Mouse (Mus musculus): ENCODE measurements around the gene Ipo13. TPM values are rescaled to one million over a fixed set of nuclear protein-coding genes. Genes with fewer than 3 reads are reported as not detected.

Ipo13 gene
- polyA plus RNA-seq, 1 experiment from 2014 or later: 51.9 TPM

DNA sequence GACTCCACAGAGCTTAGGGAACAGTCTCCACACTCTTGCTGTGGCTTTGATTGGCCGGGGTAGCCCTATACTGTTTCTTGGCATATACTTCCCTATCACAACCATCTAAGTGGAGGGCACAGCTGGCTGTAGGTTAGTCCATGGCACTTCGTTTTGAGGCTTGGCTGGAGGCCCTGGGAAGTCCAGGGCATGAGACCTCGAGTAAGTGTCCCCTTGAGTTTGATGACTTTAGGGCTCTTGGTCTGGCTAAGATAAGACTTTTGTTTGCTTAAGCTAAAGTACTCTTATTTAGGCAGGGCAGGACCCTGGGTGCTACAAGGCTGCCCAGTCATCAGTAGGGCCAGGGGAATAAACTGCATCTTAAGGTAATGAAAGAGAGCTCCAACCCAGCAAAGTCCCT lies 16.7 kb downstream of the Ipo13 start:
- DNase-seq (ENCODE audit: low read depth, low spot score) (no peak), ATAC-seq (no peak)
- in situ Hi-C loops (cut with MboI; ENCODE audit: low pct_unique_long_range_greater_than_20kb): no loop called here
- CTCF ChIA-PET: interaction anchor here (0.8 to 1.0 kb wide), 2 partner anchors 9 to 11 kb away, joined by 3 read pairs; no protein-coding TSS in a partner anchor
- no peak for TF ChIP-seq CTCF (IDR thresholded peaks at IDR 0.05)
- POLR2A ChIA-PET: interaction anchor here (0.8 kb wide), 1 partner anchor 14 kb away, joined by 3 read pairs; no protein-coding TSS in a partner anchor
- no peaks in the 10 kb centered on the region for H3K27me3 ChIP-seq

DNA sequence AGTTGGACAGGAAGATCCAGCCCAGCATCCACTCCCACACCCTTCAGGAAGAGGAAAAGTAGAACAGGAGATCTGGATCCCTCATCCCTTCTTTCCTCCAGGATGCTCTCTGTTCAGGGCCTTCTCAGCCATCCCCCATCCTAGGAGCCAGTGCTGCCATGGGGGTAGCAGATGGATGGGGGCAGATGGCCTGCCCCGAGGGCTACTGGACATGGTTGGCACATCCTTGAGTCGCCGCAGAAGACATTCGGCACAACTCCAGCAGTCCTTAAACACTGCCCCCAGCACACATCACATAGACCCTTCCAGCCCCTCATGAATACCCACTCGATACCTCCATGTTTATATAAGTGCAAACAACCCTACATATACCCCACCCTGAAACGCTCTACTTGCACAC lies 18.8 kb downstream of the Ipo13 start:
- DNase-seq (ENCODE audit: low read depth, low spot score) (no peak), ATAC-seq (no peak)
- CTCF ChIA-PET: no interaction called here
- POLR2A ChIA-PET: no interaction called here
- TF ChIP-seq CTCF (IDR thresholded peaks at IDR 0.05): no peak
- in situ Hi-C loops (cut with MboI; ENCODE audit: low pct_unique_long_range_greater_than_20kb): no loop called here
- H3K27me3 ChIP-seq: no peaks in the 10 kb centered on the region

DNA sequence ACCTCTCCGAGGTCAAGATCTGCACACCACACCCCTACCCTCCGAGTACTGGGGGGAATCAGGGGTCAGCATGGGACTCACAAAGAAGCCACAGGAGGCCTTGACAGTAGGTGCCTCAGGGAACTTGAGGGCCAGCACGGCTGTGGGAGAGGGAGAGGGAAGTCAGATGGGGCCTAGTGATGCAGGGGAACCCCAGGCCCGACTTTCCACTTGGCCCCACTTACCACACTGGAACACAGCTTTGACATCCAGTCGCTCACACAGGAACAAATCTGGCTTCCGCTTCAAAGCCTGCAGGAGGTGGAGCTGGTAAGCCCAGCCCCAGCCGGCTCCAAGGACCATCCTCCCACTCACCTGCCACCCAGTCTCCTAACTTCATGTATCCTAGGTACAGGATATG lies 19.5 kb downstream of the Ipo13 start:
- H3K27me3 ChIP-seq: no peaks in the 10 kb centered on the region
- DNase-seq (ENCODE audit: low read depth, low spot score) (no peak), ATAC-seq (no peak)
- CTCF ChIA-PET: no interaction called here
- in situ Hi-C loops (cut with MboI; ENCODE audit: low pct_unique_long_range_greater_than_20kb): no loop called here
- POLR2A ChIA-PET: no interaction called here
- no peak for TF ChIP-seq CTCF (IDR thresholded peaks at IDR 0.05)

DNA sequence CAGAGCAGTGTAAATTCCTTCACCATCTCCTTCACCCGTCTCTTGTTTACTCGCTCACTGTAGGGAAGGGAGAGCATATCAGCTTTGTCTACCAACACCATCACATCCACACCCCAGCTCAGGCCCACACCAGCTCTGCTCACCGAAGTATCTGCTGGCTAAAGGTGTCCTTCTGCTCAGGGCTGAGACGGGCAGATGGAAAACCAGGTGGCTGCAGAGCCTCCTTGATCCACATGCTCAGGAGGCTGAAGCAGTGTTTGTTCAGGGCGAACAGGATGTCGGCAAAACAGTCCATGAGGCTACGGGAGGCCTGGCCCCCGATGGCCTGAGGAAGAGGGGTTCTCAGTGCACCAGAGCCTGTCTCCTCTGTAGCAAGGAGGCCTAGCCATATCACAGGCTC lies 20.2 kb downstream of the Ipo13 start:
- ChIA-PET CTCF (no interaction called here), POLR2A (no interaction called here)
- in situ Hi-C loops (cut with MboI; ENCODE audit: low pct_unique_long_range_greater_than_20kb): no loop called here
- ATAC-seq (no peak), DNase-seq (ENCODE audit: low read depth, low spot score) (no peak)
- TF ChIP-seq CTCF (IDR thresholded peaks at IDR 0.05): no peak
- H3K27me3 ChIP-seq: no peaks in the 10 kb centered on the region

DNA sequence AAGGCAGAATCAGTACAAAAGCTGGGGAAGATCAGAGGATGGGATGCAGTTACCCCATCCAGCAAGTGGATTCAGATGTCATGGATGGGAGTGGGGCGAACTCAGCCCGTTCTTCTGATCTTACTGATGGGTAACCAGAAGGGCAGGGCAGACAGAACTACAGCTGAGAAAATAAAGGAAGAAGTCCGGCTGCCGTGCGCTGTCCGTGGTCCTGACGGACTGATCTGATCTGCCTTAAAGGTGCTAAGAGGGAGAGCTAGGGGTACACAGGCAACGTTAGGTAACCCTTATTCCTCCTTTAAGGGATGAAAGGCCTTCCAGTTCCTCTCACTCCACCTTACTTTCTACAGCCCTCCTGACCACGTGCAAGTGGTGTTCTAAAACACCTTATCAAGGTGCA lies 21.4 kb downstream of the Ipo13 start:
- in situ Hi-C loops (cut with MboI; ENCODE audit: low pct_unique_long_range_greater_than_20kb): no loop called here
- H3K27me3 ChIP-seq: no peaks in the 10 kb centered on the region
- TF ChIP-seq CTCF (IDR thresholded peaks at IDR 0.05): no peak
- POLR2A ChIA-PET: no interaction called here
- ATAC-seq (no peak), DNase-seq (ENCODE audit: low read depth, low spot score) (no peak)
- CTCF ChIA-PET: no interaction called here

DNA sequence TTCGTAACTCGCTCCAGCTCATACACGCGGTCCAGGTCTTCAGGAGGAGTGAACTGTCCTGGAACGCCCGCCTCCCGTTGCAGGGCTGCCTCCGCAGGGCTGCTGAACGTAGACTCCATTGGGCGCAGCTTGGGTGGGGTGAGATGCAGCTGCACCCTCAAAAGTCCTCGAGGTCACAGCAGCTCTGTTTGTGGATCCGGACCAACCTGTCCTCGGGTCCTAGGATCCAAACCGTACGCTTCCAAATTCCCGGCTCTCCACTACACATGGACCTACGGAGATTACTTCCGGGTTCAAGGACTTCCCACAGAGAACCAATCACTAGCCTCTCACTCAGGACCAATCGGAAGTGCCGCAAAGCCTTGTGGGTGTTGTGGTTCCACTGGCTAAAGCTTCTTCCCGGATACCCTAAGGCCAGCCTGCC lies 23.0 kb downstream of the Ipo13 start, which contains the start of gene Dph2:
TSS of gene Dph2 (minus strand) at position 295 of the 424 bp plus-strand sequence.
- ATAC-seq: peak; percentile 65
- no peak for TF ChIP-seq CTCF (IDR thresholded peaks at IDR 0.05)

DNA sequence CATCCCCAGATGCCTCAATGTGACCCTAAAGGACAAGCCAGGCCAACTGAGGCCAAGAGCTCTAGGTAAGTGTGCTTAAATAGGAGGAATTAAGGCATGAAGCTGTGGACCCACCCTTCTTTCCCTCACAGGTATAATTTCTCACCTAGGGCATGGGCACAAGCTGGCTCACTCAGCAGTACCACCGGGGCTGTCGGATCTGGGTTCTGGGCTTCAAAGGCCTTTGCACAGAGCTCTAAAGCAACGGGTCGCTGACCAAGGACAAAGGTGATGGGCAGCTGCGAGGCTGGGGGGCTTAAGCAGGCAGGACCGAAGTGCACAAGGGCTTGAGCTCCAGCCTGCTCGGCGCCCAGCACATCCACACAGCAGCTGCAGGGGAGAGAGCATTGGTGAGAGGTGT lies 24.0 kb downstream of the Ipo13 start:
- CTCF ChIA-PET: interaction anchor here (1.0 to 2.2 kb wide), 4 partner anchors 22 to 193 kb away, joined by 3 to 9 read pairs (median 4); no protein-coding TSS in a partner anchor
- ATAC-seq (no peak), DNase-seq (ENCODE audit: low read depth, low spot score) (no peak)
- H3K27me3 ChIP-seq: no peaks in the 10 kb centered on the region
- in situ Hi-C loops (cut with MboI; ENCODE audit: low pct_unique_long_range_greater_than_20kb): no loop called here
- no peak for TF ChIP-seq CTCF (IDR thresholded peaks at IDR 0.05)
- POLR2A ChIA-PET: interaction anchor here (0.6 kb wide), 1 partner anchor 245 kb away, joined by 3 read pairs; no protein-coding TSS in a partner anchor

More for the DNA sequence above, 23.0 kb downstream of the Ipo13 start, which contains the start of gene Dph2:
- ChIA-PET CTCF (interaction anchor here (1.0 to 2.2 kb wide), 3 partner anchors 21 to 192 kb away, joined by 3 to 9 read pairs (median 4); no protein-coding TSS in a partner anchor), POLR2A (no interaction called here)
- no peaks in the 10 kb centered on the region for H3K27me3 ChIP-seq
- in situ Hi-C loops (cut with MboI; ENCODE audit: low pct_unique_long_range_greater_than_20kb): no loop called here
- peak; percentile 68 for DNase-seq (ENCODE audit: low read depth, low spot score)

DNA sequence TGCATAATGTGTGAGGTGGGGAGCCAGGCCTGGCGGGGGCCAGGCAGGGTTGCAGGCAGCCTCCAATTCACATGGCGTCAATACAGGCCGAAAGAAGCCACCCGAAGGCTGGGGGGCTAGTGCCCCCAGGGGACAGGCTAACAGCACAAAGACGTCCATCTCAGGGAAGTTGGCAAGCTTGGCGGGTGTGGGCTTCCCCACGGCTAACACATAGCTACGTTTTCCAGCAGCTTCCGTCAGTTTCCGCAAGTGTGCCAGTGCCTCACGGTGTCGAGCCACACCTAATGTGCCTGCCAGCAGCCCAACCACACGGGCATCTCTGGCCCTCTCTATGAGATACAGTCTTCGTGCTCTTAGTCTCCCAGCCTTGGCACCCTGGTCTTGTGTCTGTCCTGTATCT lies 24.8 kb downstream of the Ipo13 start:
- TF ChIP-seq CTCF (IDR thresholded peaks at IDR 0.05): no peak
- DNase-seq (ENCODE audit: low read depth, low spot score) (no peak), ATAC-seq (no peak)
- in situ Hi-C loops (cut with MboI; ENCODE audit: low pct_unique_long_range_greater_than_20kb): no loop called here
- ChIA-PET CTCF (interaction anchor here (0.9 to 2.2 kb wide), 4 partner anchors 8 to 194 kb away, joined by 3 to 9 read pairs (median 3); no protein-coding TSS in a partner anchor), POLR2A (interaction anchor here (0.6 kb wide), 1 partner anchor 245 kb away, joined by 3 read pairs; no protein-coding TSS in a partner anchor)
- no peaks in the 10 kb centered on the region for H3K27me3 ChIP-seq

DNA sequence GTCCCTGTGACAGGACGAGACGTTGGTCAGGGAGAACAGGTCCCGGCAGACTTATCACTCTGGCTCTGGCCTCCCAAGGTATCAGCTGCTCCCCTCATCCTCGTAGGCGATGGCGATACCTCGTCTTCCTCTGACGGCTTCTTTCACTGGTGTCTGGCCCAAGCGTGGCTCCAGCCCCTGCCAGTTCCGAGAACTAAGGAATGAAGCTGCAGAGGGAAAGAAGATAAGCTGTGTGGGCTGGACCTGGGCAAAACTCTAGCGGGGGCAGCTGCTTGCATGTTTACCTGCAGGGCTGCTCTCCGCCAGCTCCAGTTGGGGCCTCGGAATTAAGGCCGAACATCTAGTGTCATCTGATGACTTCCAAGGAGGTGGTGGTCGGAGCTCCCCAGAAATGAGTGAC lies 25.3 kb downstream of the Ipo13 start:
- ATAC-seq (no peak), DNase-seq (ENCODE audit: low read depth, low spot score) (no peak)
- TF ChIP-seq CTCF (IDR thresholded peaks at IDR 0.05): no peak
- POLR2A ChIA-PET: no interaction called here
- in situ Hi-C loops (cut with MboI; ENCODE audit: low pct_unique_long_range_greater_than_20kb): no loop called here
- H3K27me3 ChIP-seq: no peaks in the 10 kb centered on the region
- CTCF ChIA-PET: interaction anchor here (0.7 to 1.2 kb wide), 3 partner anchors 9 to 31 kb away, joined by 3 read pairs; no protein-coding TSS in a partner anchor

DNA sequence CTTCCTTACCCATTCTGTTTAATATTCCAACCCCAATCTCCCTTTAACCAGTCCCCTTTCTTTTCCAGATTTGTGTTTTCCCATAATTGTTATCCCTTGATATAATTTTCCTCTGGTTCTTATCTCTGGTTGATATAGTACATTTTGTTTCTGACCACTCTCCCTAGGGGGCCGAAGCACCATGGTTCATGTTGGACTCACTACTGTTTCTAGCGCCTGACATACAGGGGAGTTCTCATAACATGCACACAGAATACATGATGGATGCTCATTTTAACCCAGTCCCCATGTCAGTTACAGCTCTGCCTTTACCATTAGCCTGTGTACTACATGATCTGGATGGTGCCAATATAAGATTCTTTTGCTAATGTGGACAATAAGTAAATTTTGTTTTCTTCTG lies 26.9 kb downstream of the Ipo13 start:
- ATAC-seq: no peak
- in situ Hi-C loops (cut with MboI; ENCODE audit: low pct_unique_long_range_greater_than_20kb): no loop called here
- ChIA-PET POLR2A (no interaction called here), CTCF (no interaction called here)
- H3K27me3 ChIP-seq: no peaks in the 10 kb centered on the region
- no peak for DNase-seq (ENCODE audit: low read depth, low spot score)
- no peak for TF ChIP-seq CTCF (IDR thresholded peaks at IDR 0.05)

DNA sequence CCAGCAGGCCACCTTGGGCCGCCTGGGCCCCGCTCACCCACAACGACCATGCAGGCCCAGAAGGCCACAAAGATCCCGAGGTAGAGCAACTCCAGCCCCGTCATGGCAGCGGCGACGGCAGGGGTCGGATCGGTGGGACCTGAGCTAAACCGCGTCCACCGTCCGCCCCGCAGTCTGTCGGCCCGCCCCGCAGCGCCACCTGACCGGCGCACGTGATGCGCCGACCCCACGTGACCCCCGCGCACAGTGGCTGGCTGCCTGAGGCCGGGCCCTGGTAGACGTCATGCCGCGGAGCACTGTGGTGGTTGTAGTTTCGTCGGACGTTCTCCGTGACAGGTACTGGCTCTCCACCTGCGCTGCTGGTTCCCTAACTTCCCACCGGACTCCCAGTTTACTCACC lies 27.7 kb downstream of the Ipo13 start, which contains the start of gene Atp6v0b:
TSS of gene Atp6v0b (minus strand) at position 201 of the 400 bp plus-strand sequence.
- no peak for TF ChIP-seq CTCF (IDR thresholded peaks at IDR 0.05)
- ChIA-PET POLR2A (interaction anchor here (0.7 kb wide), 1 partner anchor 47 kb away, joined by 3 read pairs; no protein-coding TSS in a partner anchor), CTCF (no interaction called here)
- peak; percentile 52 for ATAC-seq
- DNase-seq (ENCODE audit: low read depth, low spot score): peak; percentile 33
- in situ Hi-C loops (cut with MboI; ENCODE audit: low pct_unique_long_range_greater_than_20kb): no loop called here
- no peaks in the 10 kb centered on the region for H3K27me3 ChIP-seq

Data from Patski (cell line).